Mouse (Mus musculus) MEL (cell line): Measurements from ENCODE around the gene Sult2b1. TPM values are rescaled to one million over a fixed set of nuclear protein-coding genes. Genes with fewer than 3 reads are reported as not detected.

Experiments
- DNase-seq: peaks from one replicate; pipeline ENCODE4 v3.0.0; 2011; ENCODE audit warnings: low read depth, low spot score
- H3K27ac ChIP-seq: 2 replicates; pipeline ENCODE4 v1.5.1; 2012; ENCODE audit warnings: low read depth, mild to moderate bottlenecking, control low read depth, low read length, moderate library complexity; ENCODE audit not compliant: control insufficient read depth
- H3K27me3 ChIP-seq, 2 experiments: fragments of 150-350 bp in 1 of 2; sonication (generic) in 1 of 2; 2 replicates each; pipeline ENCODE4 v1.6.1; 2012; ENCODE audit warnings: low read length in 2 of 2, mild to moderate bottlenecking in 2 of 2, improper control_type of control experiment in 1 of 2, moderate library complexity in 1 of 2; ENCODE audit not compliant: insufficient read depth in 2 of 2, control insufficient read depth in 1 of 2
- H3K36me3 ChIP-seq, 2 experiments: 2 replicates each; pipeline ENCODE4 v1.6.1; 2012 to 2014; ENCODE audit warnings: low read length in 2 of 2, improper control_type of control experiment in 1 of 2, inconsistent platforms in 1 of 2, mild to moderate bottlenecking in 1 of 2; ENCODE audit not compliant: insufficient read depth in 2 of 2, control insufficient read depth in 1 of 2
- H3K4me1 ChIP-seq, 2 experiments: fragments of 150-350 bp in 1 of 2; sonication (generic) in 1 of 2; 2 replicates each; pipeline ENCODE4 v1.6.1; 2012; ENCODE audit warnings: low read length in 2 of 2, improper control_type of control experiment in 1 of 2, mild to moderate bottlenecking in 1 of 2; ENCODE audit not compliant: insufficient read depth in 2 of 2, control insufficient read depth in 1 of 2
- H3K4me3 ChIP-seq, 2 experiments: fragments of 150-350 bp in 1 of 2; sonication (generic) in 1 of 2; 2 replicates each; pipeline ENCODE4 v1.5.1; 2012; ENCODE audit warnings: low read depth in 2 of 2, low read length in 2 of 2, mild to moderate bottlenecking in 2 of 2, moderate library complexity in 2 of 2, control low read depth in 1 of 2, improper control_type of control experiment in 1 of 2; ENCODE audit not compliant: control insufficient read depth in 1 of 2, insufficient read depth in 1 of 2
- H3K79me2 ChIP-seq: 2 replicates; pipeline ENCODE4 v1.6.1; 2012; ENCODE audit warnings: mild to moderate bottlenecking, low read length, moderate library complexity; ENCODE audit not compliant: control insufficient read depth, poor library complexity, insufficient read depth
- H3K9ac ChIP-seq: 2 replicates; pipeline ENCODE4 v1.6.1; 2012; ENCODE audit warnings: low read depth, mild to moderate bottlenecking, control low read depth, low read length, moderate library complexity; ENCODE audit not compliant: control insufficient read depth, poor library complexity, severe bottlenecking
- H3K9me3 ChIP-seq: fragments of 150-350 bp; sonication (generic); replicated peaks from 2 replicates; pipeline ENCODE4 v1.6.1; 2012; ENCODE audit warnings: mild to moderate bottlenecking, low read length, improper control_type of control experiment, moderate library complexity; ENCODE audit not compliant: insufficient read depth
- CHD1 ChIP-seq: IDR thresholded peaks from 2 replicates; pipeline ENCODE4 v1.6.1; 2012; ENCODE audit warnings: low read depth, mild to moderate bottlenecking, inconsistent platforms, low read length, improper control_type of control experiment
- CHD2 ChIP-seq: IDR thresholded peaks from 2 replicates; pipeline ENCODE4 v1.6.1; 2011; ENCODE audit warnings: low read length, improper control_type of control experiment
- CTCF ChIP-seq, 3 experiments: IDR thresholded peaks in 2 of 3; conservative IDR thresholded peaks in 1 of 3; 2 replicates each; pipeline ENCODE4 v1.5.1; 2011 to 2012; ENCODE audit warnings: low read length in 3 of 3, low read depth in 2 of 3, mild to moderate bottlenecking in 2 of 3, improper control_type of control experiment in 1 of 3, inconsistent platforms in 1 of 3, mixed read lengths in 1 of 3, moderate library complexity in 1 of 3; ENCODE audit not compliant: control insufficient read depth in 1 of 3, insufficient read depth in 1 of 3, poor library complexity in 1 of 3, severe bottlenecking in 1 of 3
- HCFC1 ChIP-seq: IDR thresholded peaks from 2 replicates; pipeline ENCODE4 v1.6.1; 2012; ENCODE audit warnings: low read depth, mild to moderate bottlenecking, inconsistent platforms, low read length, improper control_type of control experiment, moderate library complexity
- KAT2A ChIP-seq: conservative IDR thresholded peaks from 2 replicates; pipeline ENCODE4 v1.6.1; 2012; ENCODE audit warnings: low read depth, low read length, improper control_type of control experiment, inconsistent platforms
- MAX ChIP-seq: IDR thresholded peaks from 2 replicates; pipeline ENCODE4 v1.6.1; 2011; ENCODE audit warnings: low read length, improper control_type of control experiment
- RAD21 ChIP-seq: IDR thresholded peaks from 2 replicates; pipeline ENCODE4 v1.6.1; 2011; ENCODE audit warnings: mild to moderate bottlenecking, low read depth, low read length, improper control_type of control experiment
- RCOR1 ChIP-seq: IDR thresholded peaks from 2 replicates; pipeline ENCODE4 v1.6.1; 2012; ENCODE audit warnings: low read depth, mild to moderate bottlenecking, inconsistent platforms, low read length, improper control_type of control experiment
- SIN3A ChIP-seq: IDR thresholded peaks from 2 replicates; pipeline ENCODE4 v1.6.1; 2012; ENCODE audit warnings: low read length, improper control_type of control experiment, inconsistent platforms
- SMC3 ChIP-seq: IDR thresholded peaks from 2 replicates; pipeline ENCODE4 v1.6.1; 2011; ENCODE audit warnings: low read depth, low read length, improper control_type of control experiment
- TBP ChIP-seq: IDR thresholded peaks from 2 replicates; pipeline ENCODE4 v1.8.0; 2011; ENCODE audit warnings: low read depth, low read length, improper control_type of control experiment
- TCF12 ChIP-seq: IDR thresholded peaks from 2 replicates; pipeline ENCODE4 v1.6.1; 2014; ENCODE audit warnings: low read depth, mild to moderate bottlenecking, inconsistent platforms, low read length, improper control_type of control experiment, moderate library complexity
- UBTF ChIP-seq: IDR thresholded peaks from 2 replicates; pipeline ENCODE4 v1.6.1; 2012; ENCODE audit warnings: low read depth, mild to moderate bottlenecking, inconsistent platforms, low read length, improper control_type of control experiment, moderate library complexity, borderline replicate concordance; ENCODE audit not compliant: insufficient read depth
- USF2 ChIP-seq, 2 experiments: IDR thresholded peaks; 2 replicates each; pipeline ENCODE4 v1.6.1; 2011 to 2012; ENCODE audit warnings: improper control_type of control experiment in 2 of 2, low read length in 2 of 2, borderline replicate concordance in 1 of 2, inconsistent platforms in 1 of 2, low read depth in 1 of 2, mild to moderate bottlenecking in 1 of 2; ENCODE audit not compliant: insufficient read depth in 1 of 2
- ZC3H11A ChIP-seq: IDR thresholded peaks from 2 replicates; pipeline ENCODE4 v1.6.1; 2012; ENCODE audit warnings: low read depth, mild to moderate bottlenecking, inconsistent platforms, low read length, improper control_type of control experiment
- ZMIZ1 ChIP-seq: IDR thresholded peaks from 2 replicates; pipeline ENCODE4 v1.6.1; 2012; ENCODE audit warnings: low read depth, mild to moderate bottlenecking, inconsistent platforms, low read length, improper control_type of control experiment, moderate library complexity
- ZNF384 ChIP-seq: IDR thresholded peaks from 2 replicates; pipeline ENCODE4 v1.6.1; 2012; ENCODE audit warnings: low read depth, mild to moderate bottlenecking, inconsistent platforms, low read length, improper control_type of control experiment
- polyA plus RNA-seq, 2 experiments: library from polyadenylated mRNA; stranded (reverse) in 1 of 2; unstranded in 1 of 2; fragments of >175 nt in 1 of 2; fragments of >200 nt in 1 of 2; gene quantifications; 2 replicates each; pipeline versions ENCODE4 v1.2.1 to v1.2.4; 2012; ENCODE audit warnings: low replicate concordance in 2 of 2, low read depth in 1 of 2; ENCODE audit not compliant: insufficient read length in 2 of 2, insufficient read depth in 1 of 2, missing spikeins in 1 of 2
- total RNA-seq: library from RNA; depleted of rRNA; stranded (reverse); fragments of 300-350 nt; gene quantifications from 2 replicates; pipeline ENCODE4 v1.2.3, GENCODE M21; 2012

The Sult2b1 gene
- total and polyA plus RNA-seq, 3 experiments = 0.08 to 0.47 TPM; not detected in 1

DNA sequence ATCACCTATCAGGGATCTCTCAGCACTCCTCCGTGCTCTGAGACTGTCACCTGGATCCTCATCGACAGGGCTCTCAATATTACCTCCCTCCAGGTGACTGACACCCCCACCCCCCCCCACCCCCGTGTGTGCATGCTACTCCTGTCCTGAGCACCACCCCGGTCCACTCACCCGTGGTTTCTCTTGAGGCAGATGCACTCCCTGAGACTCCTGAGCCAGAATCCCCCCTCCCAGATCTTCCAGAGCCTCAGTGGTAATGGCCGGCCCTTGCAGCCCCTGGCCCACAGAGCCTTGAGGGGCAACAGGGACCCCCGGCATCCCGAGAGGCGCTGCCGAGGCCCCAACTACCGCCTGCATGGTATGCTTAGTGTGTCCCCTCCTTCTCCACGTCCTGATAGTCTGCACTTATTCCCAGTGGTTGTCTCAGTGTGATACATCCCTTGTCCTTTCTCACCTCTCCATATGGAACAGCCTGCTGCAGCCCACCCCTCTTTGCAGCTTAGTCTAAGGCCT, 80.9 kb downstream of the Sult2b1 start:
- no peak for DNase-seq
- peaks cover 0 to 2% of the 10 kb centered on the region in 2 experiments; a peak in 2 of 4 replicates for H3K27me3 ChIP-seq
- TF ChIP-seq ZMIZ1 = no peak
- no peak for TF ChIP-seq USF2 (IDR thresholded peaks at IDR 0.05; ENCODE audit: borderline replicate concordance in 1 of 2, insufficient read depth in 1 of 2, low read depth in 1 of 2, low read length in 2 of 2)
- no peak for TF ChIP-seq ZC3H11A
- H3K9ac ChIP-seq = peak overlapping the region; percentile 69
- peaks cover 0 to 14% of the 10 kb centered on the region in 2 experiments; a peak in 2 of 4 replicates for H3K4me1 ChIP-seq
- peaks cover 0 to 3% of the 10 kb centered on the region in 2 experiments; a peak in 2 of 4 replicates for H3K36me3 ChIP-seq
- H3K27ac ChIP-seq = peak overlapping the region; percentile 82
- H3K9me3 ChIP-seq = no peaks in the 10 kb centered on the region
- peaks cover 7% of the 10 kb centered on the region for H3K79me2 ChIP-seq
- peak overlapping the region; percentile 33 to 58 for H3K4me3 ChIP-seq

DNA sequence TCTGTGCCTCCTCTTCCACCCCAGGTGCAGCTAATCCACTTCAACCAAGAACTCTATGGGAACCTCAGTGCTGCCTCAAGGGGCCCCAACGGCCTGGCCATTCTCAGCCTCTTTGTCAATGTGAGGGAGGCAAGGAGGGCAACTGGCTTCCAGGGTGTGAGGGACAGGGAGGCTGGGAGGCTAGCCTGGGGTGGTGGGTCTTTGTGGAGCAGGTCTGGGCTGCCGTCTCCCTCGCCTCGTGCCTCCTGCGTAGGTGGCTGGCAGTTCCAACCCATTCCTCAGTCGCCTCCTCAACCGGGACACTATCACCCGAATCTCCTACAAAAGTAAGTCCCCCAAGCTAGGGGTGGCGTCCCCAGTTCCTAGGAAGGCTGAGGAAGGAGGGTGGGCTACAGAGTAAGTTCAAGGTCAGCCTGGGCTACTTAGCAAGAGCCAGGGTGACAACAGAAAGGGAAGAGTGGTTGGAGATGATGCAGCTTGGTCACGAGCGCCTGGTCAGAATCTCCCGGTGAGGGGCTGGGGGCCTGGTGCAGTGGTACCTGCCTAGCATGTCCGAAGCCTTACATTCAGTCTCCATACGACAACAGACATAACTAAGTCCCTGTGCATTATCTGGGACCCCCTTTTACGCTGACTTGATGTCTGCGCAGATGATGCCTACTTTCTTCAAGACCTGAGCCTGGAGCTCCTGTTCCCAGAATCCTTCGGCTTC, 81.5 kb downstream of the Sult2b1 start:
- H3K9ac ChIP-seq = no peak overlapping the region
- no peaks in the 10 kb centered on the region for H3K9me3 ChIP-seq
- H3K79me2 ChIP-seq = peaks cover 7% of the 10 kb centered on the region
- TF ChIP-seq SIN3A (no peak), ZNF384 (no peak), TBP (no peak), ZMIZ1 (no peak), RAD21 (no peak), SMC3 (no peak), KAT2A (no peak), RCOR1 (no peak), CHD1 (no peak), MAX (no peak)
- TF ChIP-seq, all 39 proteins: peak for 0
- Histone ChIP-seq H3K27me3 (peaks cover 0 to 4% of the 10 kb centered on the region in 2 experiments; a peak in 2 of 4 replicates), H3K4me3 (no peak overlapping the region), H3K4me1 (peaks cover 0 to 8% of the 10 kb centered on the region in 2 experiments; a peak in 2 of 4 replicates), H3K36me3 (no peaks in the 10 kb centered on the region), H3K27ac (no peak overlapping the region)
- no peak for DNase-seq

DNA sequence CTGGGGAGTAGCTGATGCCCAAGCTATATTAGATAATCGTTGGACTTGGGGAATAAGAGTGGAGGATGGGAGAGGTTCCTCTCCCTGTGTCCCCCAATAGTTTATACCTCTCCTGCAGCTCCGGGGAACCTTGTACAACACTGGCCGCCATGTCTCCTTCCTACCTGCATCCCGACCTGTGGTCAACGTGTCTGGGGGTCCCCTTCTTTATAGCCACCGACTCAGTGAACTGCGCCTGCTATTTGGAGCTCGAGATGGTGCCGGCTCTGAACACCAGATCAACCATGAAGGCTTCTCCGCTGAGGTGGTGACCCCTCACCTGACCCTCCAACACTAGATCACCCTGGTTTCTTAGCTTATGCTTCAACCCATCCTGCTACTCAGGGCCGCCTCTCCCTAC, 82.2 kb downstream of the Sult2b1 start:
- DNase-seq = no peak
- H3K9me3 ChIP-seq = no peaks in the 10 kb centered on the region
- H3K79me2 ChIP-seq = peaks cover 7% of the 10 kb centered on the region
- H3K4me1 ChIP-seq = peaks cover 0 to 6% of the 10 kb centered on the region in 2 experiments; a peak in 2 of 4 replicates
- H3K4me3 ChIP-seq = no peak overlapping the region
- TF ChIP-seq HCFC1 (no peak), CHD2 (no peak), CTCF (IDR thresholded peaks at IDR 0.05 in 2 of 3, conservative IDR thresholded peaks at IDR 0.05 in 1 of 3; ENCODE audit: control insufficient read depth in 1 of 3, insufficient read depth in 1 of 3, low read depth in 2 of 3, low read length in 3 of 3, poor library complexity in 1 of 3, severe bottlenecking in 1 of 3) (no peak), UBTF (no peak), TCF12 (no peak), SIN3A (no peak)
- TF ChIP-seq, all 39 proteins: peak for 0
- Histone ChIP-seq H3K27me3 (peaks cover 0 to 4% of the 10 kb centered on the region in 2 experiments; a peak in 2 of 4 replicates), H3K36me3 (no peaks in the 10 kb centered on the region), H3K9ac (no peak overlapping the region), H3K27ac (no peak overlapping the region)
